Mouse (Mus musculus): ENCODE data around the gene Olfr689.
"Not testable (repeated sequence)": the region's sequence is repeated elsewhere in the genome, so short reads cannot be mapped to it uniquely, and the experiment has no call there.

Gene Olfr689

GRCm38 (mm10) chr7:105310865-105311264 lies at the start of gene Olfr689:
Gene Olfr689, plus strand, starts transcription at chr7:105311165.
- DNase-seq (ENCODE audit: extremely low read depth, low read depth, low spot score) = no peak

DNA sequence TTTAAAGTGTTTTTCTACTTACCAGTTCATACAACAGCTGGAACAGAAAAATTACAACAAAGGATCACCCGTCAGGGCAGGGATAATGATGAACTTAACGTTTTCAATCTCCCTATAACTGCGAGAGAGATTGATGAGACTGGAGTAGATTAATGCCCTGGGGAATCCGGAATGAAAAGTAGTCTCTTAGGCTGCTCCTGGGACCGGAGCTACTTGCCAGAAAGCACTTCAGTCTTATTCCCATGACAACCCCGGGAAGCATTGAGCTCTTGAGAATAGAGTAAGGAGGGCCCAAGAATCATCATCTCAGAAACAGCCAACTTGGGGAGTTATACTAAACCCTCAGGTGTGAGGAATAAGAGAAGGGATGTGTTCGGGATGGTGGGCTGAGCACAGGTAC lies 38.5 kb upstream of the Olfr689 start:
- DNase-seq (ENCODE audit: extremely low read depth, low read depth, low spot score) = no peak

DNA sequence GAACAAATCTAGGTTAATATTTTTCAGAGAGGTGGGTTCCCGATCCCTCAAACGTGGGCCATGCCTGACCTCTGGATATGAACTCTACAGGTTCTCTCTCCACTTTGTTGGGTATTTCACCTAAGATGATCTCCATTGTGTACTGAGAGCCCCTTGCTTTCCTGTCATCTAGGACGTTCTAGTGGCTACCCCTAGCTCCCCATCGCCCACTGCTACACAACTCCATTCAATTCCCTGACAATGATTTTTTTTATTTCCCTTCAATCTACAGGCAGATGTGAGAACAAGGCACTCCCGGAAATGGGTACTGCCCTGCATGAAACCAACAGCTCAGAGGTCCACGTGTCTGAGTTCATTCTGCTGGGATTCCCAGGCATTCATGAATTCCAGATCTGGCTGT lies 23.2 kb upstream of the Olfr689 start, which contains the start of gene Olfr688:
Gene Olfr688 (plus strand): TSS at position 301 of the 400 bp plus-strand sequence.
- no peak for DNase-seq (ENCODE audit: extremely low read depth, low read depth, low spot score)

GRCm38 (mm10) chr7:105290051-105290450 lies 20.9 kb upstream of the Olfr689 start:
- DNase-seq (ENCODE audit: extremely low read depth, low read depth, low spot score) = no peak

- DNase-seq (ENCODE audit: extremely low read depth, low read depth, low spot score) = no peak
Measured at GRCm38 (mm10) chr7:105325302-105325701, 14.3 kb downstream of the Olfr689 start.

DNA sequence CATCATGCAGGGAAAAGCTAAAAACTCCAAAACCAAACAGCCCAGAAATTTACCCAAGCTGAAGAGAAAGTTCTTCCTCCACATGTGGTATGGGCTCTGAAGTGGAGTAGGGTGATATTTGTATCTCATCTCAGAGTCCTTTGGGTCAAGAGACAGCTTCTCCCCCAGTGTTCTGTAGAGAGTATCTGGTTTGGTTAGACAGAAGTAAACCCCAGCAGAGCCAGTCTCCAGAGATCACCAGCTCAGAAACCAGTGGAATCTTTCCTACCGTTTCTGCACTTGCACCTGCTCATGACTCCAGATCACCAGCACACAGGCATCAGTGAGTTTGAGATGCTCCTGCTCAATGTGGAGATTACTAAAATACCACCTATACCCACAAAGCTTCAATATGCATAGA lies 23.0 kb downstream of the Olfr689 start, which contains the start of gene Olfr690:
Gene Olfr690 (minus strand): TSS at position 101 of the 400 bp plus-strand sequence.
- no peak for DNase-seq (ENCODE audit: extremely low read depth, low read depth, low spot score)

- DNase-seq (ENCODE audit: extremely low read depth, low read depth, low spot score) = no peak
Measured at GRCm38 (mm10) chr7:105342170-105342569, 31.2 kb downstream of the Olfr689 start, which contains the start of gene Olfr691. Gene Olfr691, minus strand, starts transcription at chr7:105342270.

DNA sequence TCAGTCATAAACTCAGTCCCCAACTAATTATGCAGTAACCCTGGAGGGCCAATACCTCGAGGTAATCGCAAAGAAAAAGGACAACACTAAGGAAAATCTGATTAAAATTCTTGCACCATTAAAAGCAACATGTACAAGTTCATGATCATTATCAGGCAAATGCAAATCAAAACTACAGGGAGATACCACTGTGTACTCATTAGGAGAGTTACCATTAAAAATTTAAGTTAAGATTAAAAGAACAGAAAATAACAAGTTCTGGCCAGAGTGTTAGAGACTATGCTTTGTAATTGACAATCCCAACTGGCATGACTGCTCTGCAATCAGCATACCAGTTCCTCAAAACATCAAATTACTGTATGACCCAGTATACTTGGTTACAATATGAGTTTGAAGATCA lies 31.8 kb downstream of the Olfr689 start:
- DNase-seq (ENCODE audit: extremely low read depth, low read depth, low spot score) = no peak

- DNase-seq (ENCODE audit: extremely low read depth, low read depth, low spot score) = not testable (repeated sequence)
Measured at GRCm38 (mm10) chr7:105356064-105356463, 45.1 kb downstream of the Olfr689 start.

GRCm38 (mm10) chr7:105356487-105356886 lies 45.5 kb downstream of the Olfr689 start:
- DNase-seq (ENCODE audit: extremely low read depth, low read depth, low spot score) = not testable (repeated sequence)

GRCm38 (mm10) chr7:105361713-105362112 lies 50.7 kb downstream of the Olfr689 start:
- DNase-seq (ENCODE audit: extremely low read depth, low read depth, low spot score) = no peak

DNA sequence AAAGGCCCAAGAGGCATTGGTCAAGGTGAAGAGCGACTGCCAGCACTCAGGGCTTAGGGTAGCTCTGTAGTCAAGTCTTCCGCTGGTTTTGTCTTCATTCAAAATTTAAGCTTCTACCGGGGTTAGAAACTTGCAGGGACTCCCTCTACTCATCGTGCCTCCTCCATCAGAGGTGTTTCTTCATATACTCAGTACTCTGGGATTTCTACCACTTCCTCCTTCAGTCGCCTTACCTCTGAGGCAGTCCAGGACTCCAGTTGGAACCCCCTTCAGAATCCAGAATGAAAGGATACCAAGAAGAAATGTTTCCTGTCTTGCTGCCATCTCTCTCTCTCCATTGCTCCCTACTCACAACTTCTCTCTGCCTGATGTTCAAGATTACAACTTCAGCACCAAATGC lies 56.3 kb downstream of the Olfr689 start:
- DNase-seq (ENCODE audit: extremely low read depth, low read depth, low spot score) = no peak

GRCm38 (mm10) chr7:105367930-105368329 lies 57.0 kb downstream of the Olfr689 start, which contains the start of gene Olfr692:
Gene Olfr692, plus strand, starts transcription at chr7:105368230.
- DNase-seq (ENCODE audit: extremely low read depth, low read depth, low spot score) = no peak

DNA sequence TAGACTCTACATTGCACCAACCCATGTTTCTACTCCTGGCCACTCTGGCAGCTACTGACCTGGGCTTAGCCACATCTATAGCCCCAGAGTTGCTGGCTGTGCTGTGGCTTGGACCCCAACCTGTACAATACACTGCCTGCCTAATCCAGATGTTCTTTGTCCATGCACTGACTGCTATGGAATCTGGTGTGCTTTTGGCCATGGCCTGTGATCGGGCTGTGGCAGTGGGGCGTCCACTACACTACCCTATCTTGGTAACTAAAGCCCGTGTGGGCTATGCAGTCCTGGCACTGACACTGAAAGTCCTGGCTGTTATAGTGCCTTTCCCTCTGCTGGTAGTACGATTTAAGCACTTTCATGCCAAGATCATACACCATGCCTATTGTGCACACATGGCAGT lies 57.6 kb downstream of the Olfr689 start:
- no peak for DNase-seq (ENCODE audit: extremely low read depth, low read depth, low spot score)
